In genomic region chr17:34204303-34205010, GRCm38 (mm10) we compare ENCODE assay signal across 8 mouse cellular contexts. TPM values are rescaled to one million over a fixed set of nuclear protein-coding genes. Genes with fewer than 3 reads are reported as not detected.
DNase-seq lines count a peak whose midpoint lies in the region; ATAC-seq and TF ChIP-seq lines count a peak whose summit lies in the region.

No protein-coding gene starts in this region.

- 0 out of 4 replicates have a peak, but pooled peaks of 1 of the 2 experiments have one; percentile 8 for TF ChIP-seq EP300 in MEL (IDR thresholded peaks at IDR 0.05; ENCODE audit: low read depth in 1 of 2, low read length in 2 of 2)

- H3K79me2 ChIP-seq in MEL (ENCODE audit: control insufficient read depth, insufficient read depth, low read length, poor library complexity), result peaks cover 13% of the 10 kb centered on the region

- peaks cover 3 to 20% of the 10 kb centered on the region in 2 experiments for H3K4me1 ChIP-seq in MEL (ENCODE audit: control insufficient read depth in 1 of 2, insufficient read depth in 2 of 2, low read length in 2 of 2)
- peaks cover 13% of the 10 kb centered on the region for H3K4me1 ChIP-seq in hindbrain, embryonic 10.5 days (replicated peaks)
- H3K4me1 ChIP-seq in lung, embryonic 15.5 days, result peaks cover 11% of the 10 kb centered on the region

- peak overlapping the region; percentile 67 for H3K27ac ChIP-seq in MEL (ENCODE audit: control insufficient read depth, low read depth, low read length)
- peak overlapping the region; percentile 66 for H3K27ac ChIP-seq in hindbrain, embryonic 10.5 days
- no peak overlapping the region; the same call in 1 of the 2 replicates for H3K27ac ChIP-seq in lung, embryonic 15.5 days

- H3K4me2 ChIP-seq in lung, embryonic 15.5 days, result peak overlapping the region; percentile 96

- peak in 2 of 3 experiments; percentile 86 to 98; a peak in 5 of 6 replicates for TF ChIP-seq CTCF in MEL (IDR thresholded peaks at IDR 0.05 in 2 of 3, conservative IDR thresholded peaks at IDR 0.05 in 1 of 3; ENCODE audit: control insufficient read depth in 1 of 3, insufficient read depth in 1 of 3, low read depth in 2 of 3, low read length in 3 of 3, poor library complexity in 1 of 3, severe bottlenecking in 1 of 3)

- H3K9ac ChIP-seq in MEL (ENCODE audit: control insufficient read depth, low read depth, low read length, poor library complexity, severe bottlenecking), result peak overlapping the region; percentile 96
- H3K9ac ChIP-seq in lung, embryonic 15.5 days, result peak overlapping the region; percentile 63

- TF ChIP-seq POLR2A in MEL (IDR thresholded peaks at IDR 0.05; ENCODE audit: control insufficient read depth in 1 of 2, insufficient read depth in 1 of 2, low read depth in 1 of 2, low read length in 2 of 2, poor library complexity in 1 of 2), result peak in 1 of 2 experiments; percentile 40; a peak in 1 of 4 replicates

- ATAC-seq in lung, embryonic 15.5 days (ENCODE audit: borderline replicate concordance, extremely low read depth, low FRiP score, low TSS enrichment), result peak; percentile 61; the same call in 1 of the 2 replicates
- peak; percentile 62 for ATAC-seq in neutrophil, adult 5-6 weeks (ENCODE audit: extremely low read depth, insufficient number of reproducible peaks, low FRiP score, poor library complexity, severe bottlenecking)

- no peaks in the 10 kb centered on the region for H3K9me3 ChIP-seq in MEL (replicated peaks; ENCODE audit: insufficient read depth, low read length)
- no peaks in the 10 kb centered on the region; the same call in 1 of the 2 replicates for H3K9me3 ChIP-seq in hindbrain, embryonic 10.5 days
- H3K9me3 ChIP-seq in lung, embryonic 15.5 days, result no peaks in the 10 kb centered on the region

- peak; percentile 91 for DNase-seq in MEL (ENCODE audit: low read depth, low spot score)
- DNase-seq in cerebellum, adult 8-10 months, result peak; percentile 84
- peak; percentile 72 for DNase-seq in forelimb bud, embryonic 11.5 days (ENCODE audit: low read depth, low spot score)
- peak; percentile 84 for DNase-seq in hindbrain, embryonic 10.5 days (ENCODE audit: low spot score)
- DNase-seq in layer of hippocampus, adult 9-11 months, result peak; percentile 82
- DNase-seq in testis, postnatal 14 days (ENCODE audit: low spot score), result peak; percentile 76

- peaks cover 0 to 10% of the 10 kb centered on the region in 2 experiments; a peak in 2 of 4 replicates for H3K36me3 ChIP-seq in MEL (ENCODE audit: control insufficient read depth in 1 of 2, insufficient read depth in 2 of 2, low read length in 2 of 2)
- no peaks in the 10 kb centered on the region for H3K36me3 ChIP-seq in hindbrain, embryonic 10.5 days
- H3K36me3 ChIP-seq in lung, embryonic 15.5 days, result no peaks in the 10 kb centered on the region

- peak; percentile 46 for TF ChIP-seq RAD21 in MEL (IDR thresholded peaks at IDR 0.05; ENCODE audit: low read depth, low read length)

- WGBS in hindbrain, embryonic 10.5 days, result under 1% methylated on average over 44 of the region's 44 CpGs
- WGBS in lung, embryonic 15.5 days, result 1% methylated on average over 44 of the region's 44 CpGs

- peak overlapping the region; percentile 65 to 97 for H3K4me3 ChIP-seq in MEL (ENCODE audit: control insufficient read depth in 1 of 2, insufficient read depth in 1 of 2, low read depth in 2 of 2, low read length in 2 of 2)
- H3K4me3 ChIP-seq in hindbrain, embryonic 10.5 days, result peak overlapping the region; percentile 78
- H3K4me3 ChIP-seq in lung, embryonic 15.5 days, result peak overlapping the region; percentile 75

- H3K27me3 ChIP-seq in MEL (ENCODE audit: control insufficient read depth in 1 of 2, insufficient read depth in 2 of 2, low read length in 2 of 2), result no peaks in the 10 kb centered on the region
- H3K27me3 ChIP-seq in hindbrain, embryonic 10.5 days (ENCODE audit: insufficient read depth, poor library complexity, severe bottlenecking), result peaks cover 82% of the 10 kb centered on the region
- peaks cover 6% of the 10 kb centered on the region for H3K27me3 ChIP-seq in lung, embryonic 15.5 days

TF ChIP-seq in MEL, 35 proteins besides CTCF, POLR2A, EP300 and RAD21:
- TF ChIP-seq UBTF (IDR thresholded peaks at IDR 0.05; ENCODE audit: borderline replicate concordance, insufficient read depth, low read depth, low read length) (0 out of 2 replicates have a peak, but pooled peaks have one; percentile 50), NELFE (IDR thresholded peaks at IDR 0.05; ENCODE audit: low read depth, low read length) (peak; percentile 19; the same call in 1 of the 2 replicates), HCFC1 (IDR thresholded peaks at IDR 0.05; ENCODE audit: low read depth, low read length) (peak; percentile 67; the same call in 1 of the 2 replicates), MXI1 (IDR thresholded peaks at IDR 0.05; ENCODE audit: low read depth, low read length) (peak; percentile 65), SIN3A (IDR thresholded peaks at IDR 0.05; ENCODE audit: low read length) (peak; percentile 91), TBP (IDR thresholded peaks at IDR 0.05; ENCODE audit: low read depth, low read length) (peak; percentile 39; the same call in 1 of the 2 replicates), CHD2 (IDR thresholded peaks at IDR 0.05; ENCODE audit: low read length) (no peak), ETS1 (IDR thresholded peaks at IDR 0.05; ENCODE audit: low read depth, low read length) (peak; percentile 90), ZC3H11A (IDR thresholded peaks at IDR 0.05; ENCODE audit: low read depth, low read length) (no peak), NRF1 (IDR thresholded peaks at IDR 0.05; ENCODE audit: insufficient read depth, low read depth, low read length, poor library complexity, severe bottlenecking) (no peak; the same call in 1 of the 2 replicates), MAZ (IDR thresholded peaks at IDR 0.05; ENCODE audit: low read depth, low read length) (peak; percentile 60; the same call in 1 of the 2 replicates), SMC3 (IDR thresholded peaks at IDR 0.05; ENCODE audit: low read depth, low read length) (peak; percentile 81), USF2 (IDR thresholded peaks at IDR 0.05; ENCODE audit: borderline replicate concordance in 1 of 2, insufficient read depth in 1 of 2, low read depth in 1 of 2, low read length in 2 of 2) (no peak), ZNF384 (IDR thresholded peaks at IDR 0.05; ENCODE audit: low read depth, low read length) (no peak), ZMIZ1 (IDR thresholded peaks at IDR 0.05; ENCODE audit: low read depth, low read length) (no peak), MYC (IDR thresholded peaks at IDR 0.05; ENCODE audit: low read depth, low read length) (0 out of 2 replicates have a peak, but pooled peaks have one; percentile 31), ZKSCAN1 (IDR thresholded peaks at IDR 0.05; ENCODE audit: low read depth, low read length) (no peak), TCF12 (IDR thresholded peaks at IDR 0.05; ENCODE audit: low read depth, low read length) (peak; percentile 50; the same call in 1 of the 2 replicates)

RNA-seq across cellular contexts. Expression of gene Tap2, which starts 1.1 kb away (rescaled TPM):
- total RNA-seq in MEL (2012; rRNA removed), result 40.3 and 48.5 TPM in 2 replicates
- 10 to 100 TPM in 1 of 2 experiments, not detected in 1; 63.0 TPM for polyA plus RNA-seq in MEL (2012; ENCODE audit: insufficient read depth in 1 of 2, insufficient read length in 2 of 2, low read depth in 1 of 2, low replicate concordance in 2 of 2, missing spikeins in 1 of 2)
- polyA plus RNA-seq in hindbrain, embryonic 10.5 days (2016; fragmentation: Nextera tagmentation; extraction: Ambion mirVana), result 0.27 and 1.4 TPM in 2 replicates
- 8.6 and 12.7 TPM in 2 replicates for polyA plus RNA-seq in lung, embryonic 15.5 days (2015; fragmentation: Nextera tagmentation; extraction: Ambion mirVana)
- total RNA-seq in neutrophil, adult 5-6 weeks (2017), result 108 and 112 TPM in 2 replicates

RNA-seq across cellular contexts. Expression of gene Psmb8, which starts 6.9 kb away (rescaled TPM):
- 129 and 144 TPM in 2 replicates for total RNA-seq in MEL (2012; rRNA removed)
- 100 to 1,000 TPM in 1 of 2 experiments, not detected in 1; 133 TPM for polyA plus RNA-seq in MEL (2012; ENCODE audit: insufficient read depth in 1 of 2, insufficient read length in 2 of 2, low read depth in 1 of 2, low replicate concordance in 2 of 2, missing spikeins in 1 of 2)
- 1.2 and 1.8 TPM in 2 replicates for polyA plus RNA-seq in hindbrain, embryonic 10.5 days (2016; fragmentation: Nextera tagmentation; extraction: Ambion mirVana)
- polyA plus RNA-seq in lung, embryonic 15.5 days (2015; fragmentation: Nextera tagmentation; extraction: Ambion mirVana), result 17.1 and 29.7 TPM in 2 replicates
- total RNA-seq in neutrophil, adult 5-6 weeks (2017), result 312 and 336 TPM in 2 replicates

RNA-seq across cellular contexts. Expression of gene Psmb9, which starts 16.9 kb away (rescaled TPM):
- 23.3 and 24.9 TPM in 2 replicates for total RNA-seq in MEL (2012; rRNA removed)
- 10 to 100 TPM in 1 of 2 experiments, not detected in 1; 14.7 TPM for polyA plus RNA-seq in MEL (2012; ENCODE audit: insufficient read depth in 1 of 2, insufficient read length in 2 of 2, low read depth in 1 of 2, low replicate concordance in 2 of 2, missing spikeins in 1 of 2)
- polyA plus RNA-seq in hindbrain, embryonic 10.5 days (2016; fragmentation: Nextera tagmentation; extraction: Ambion mirVana), result 0.66 and 0.97 TPM in 2 replicates
- 6.5 and 10.8 TPM in 2 replicates for polyA plus RNA-seq in lung, embryonic 15.5 days (2015; fragmentation: Nextera tagmentation; extraction: Ambion mirVana)
- 132 and 176 TPM in 2 replicates for total RNA-seq in neutrophil, adult 5-6 weeks (2017)

RNA-seq across cellular contexts. Expression of gene Tap1, which starts 17.1 kb away (rescaled TPM):
- total RNA-seq in MEL (2012; rRNA removed), result 24.6 and 30.7 TPM in 2 replicates
- polyA plus RNA-seq in MEL (2012; ENCODE audit: insufficient read depth in 1 of 2, insufficient read length in 2 of 2, low read depth in 1 of 2, low replicate concordance in 2 of 2, missing spikeins in 1 of 2), result 10 to 100 TPM in 1 of 2 experiments, not detected in 1; 46.6 TPM
- 1.7 TPM in 2 replicates for polyA plus RNA-seq in hindbrain, embryonic 10.5 days (2016; fragmentation: Nextera tagmentation; extraction: Ambion mirVana)
- 6.7 and 7.6 TPM in 2 replicates for polyA plus RNA-seq in lung, embryonic 15.5 days (2015; fragmentation: Nextera tagmentation; extraction: Ambion mirVana)
- 221 and 235 TPM in 2 replicates for total RNA-seq in neutrophil, adult 5-6 weeks (2017)

RNA-seq across cellular contexts. Expression of gene H2-Ob, which starts 34.2 kb away (rescaled TPM):
- 0.75 and 0.81 TPM in 2 replicates for total RNA-seq in MEL (2012; rRNA removed)
- 1 to 10 TPM in 1 of 2 experiments, not detected in 1; 2.0 TPM for polyA plus RNA-seq in MEL (2012; ENCODE audit: insufficient read depth in 1 of 2, insufficient read length in 2 of 2, low read depth in 1 of 2, low replicate concordance in 2 of 2, missing spikeins in 1 of 2)
- polyA plus RNA-seq in hindbrain, embryonic 10.5 days (2016; fragmentation: Nextera tagmentation; extraction: Ambion mirVana), result 0.24 TPM in 1 of 2 replicates, not detected in the other
- 0.09 and 0.14 TPM in 2 replicates for polyA plus RNA-seq in lung, embryonic 15.5 days (2015; fragmentation: Nextera tagmentation; extraction: Ambion mirVana)
- 965 and 1,002 TPM in 2 replicates for total RNA-seq in neutrophil, adult 5-6 weeks (2017)
